Mouse (Mus musculus) hindbrain, embryonic 16.5 days (tissue): ENCODE results near the gene Sdhc. TPM values are rescaled to one million over a fixed set of nuclear protein-coding genes. Genes with fewer than 3 reads are reported as not detected.
A peak's percentile ranks its signal among the peaks of the same experiment; 100 is the strongest.
"Not testable (repeated sequence)": the region's sequence is repeated elsewhere in the genome, so short reads cannot be mapped to it uniquely, and the experiment has no call there.

Experiments used
- ATAC-seq: fragments of 200-750 bp; cut with Nextera tagmentation; 2 replicates; pipeline ENCODE4 v1.8.0; 2017; ENCODE audit warnings: moderate TSS enrichment, moderate library complexity
- H3K27ac ChIP-seq: fragments of 300-500 bp; sonication (generic); 2 replicates; pipeline ENCODE4 v1.5.1; 2014; ENCODE audit warnings: low read depth, mild to moderate bottlenecking, control low read depth, low read length, moderate library complexity
- H3K27me3 ChIP-seq: fragments of 300-500 bp; sonication (generic); replicated peaks from 2 replicates; pipeline ENCODE4 v1.6.1; 2014; ENCODE audit warnings: low read length; ENCODE audit not compliant: control insufficient read depth, insufficient read depth
- H3K36me3 ChIP-seq: fragments of 300-500 bp; sonication (generic); 2 replicates; pipeline ENCODE4 v1.6.1; 2014; ENCODE audit warnings: mild to moderate bottlenecking, low read length, moderate library complexity, mixed read lengths; ENCODE audit not compliant: control insufficient read depth, insufficient read depth
- H3K4me1 ChIP-seq: fragments of 300-500 bp; sonication (generic); 2 replicates; pipeline ENCODE4 v1.6.1; 2014; ENCODE audit warnings: low read depth, low read length; ENCODE audit not compliant: control insufficient read depth, insufficient read depth
- H3K4me2 ChIP-seq: fragments of 300-500 bp; sonication (generic); 2 replicates; pipeline ENCODE4 v1.6.1; 2014; ENCODE audit warnings: mild to moderate bottlenecking, low read length, control low read depth, moderate library complexity
- H3K4me3 ChIP-seq: fragments of 300-500 bp; sonication (generic); 2 replicates; pipeline ENCODE4 v1.5.1; 2014; ENCODE audit warnings: mild to moderate bottlenecking, low read length, control low read depth, moderate library complexity
- H3K9ac ChIP-seq: fragments of 300-500 bp; sonication (generic); 2 replicates; pipeline ENCODE4 v1.6.1; 2014; ENCODE audit warnings: low read depth, mild to moderate bottlenecking, control low read depth, low read length, moderate library complexity
- H3K9me3 ChIP-seq: fragments of 300-500 bp; sonication (generic); 2 replicates; pipeline ENCODE4 v1.6.1; 2014; ENCODE audit warnings: mild to moderate bottlenecking, low read length, moderate library complexity; ENCODE audit not compliant: control insufficient read depth
- WGBS: fragments of 180-500 bp; shearing (Covaris S2); extraction: QIAGEN DNeasy Blood & Tissue Kit; methylation state at CpG from one replicate; pipeline ENCODE4 v1.1.7; 2014; 5-methylcytosine and 5-hydroxymethylcytosine counted together
- polyA plus RNA-seq: library from polyadenylated mRNA; unstranded; fragments of >200 nt; fragmentation: Nextera tagmentation; extraction: Ambion mirVana; gene quantifications from 2 replicates; pipeline ENCODE4 v1.2.1, GENCODE M21; 2015

Gene Sdhc
- polyA plus RNA-seq, 1 experiment from 2014 or later: 316 TPM

GRCm38 (mm10) chr1:171101033-171101432 is 49.4 kb downstream of the Sdhc start:
- Histone ChIP-seq H3K9me3 (no peaks in the 10 kb centered on the region), H3K27ac (no peak overlapping the region), H3K4me1 (peaks cover 5% of the 10 kb centered on the region; the same call in 1 of the 2 replicates), H3K9ac (no peak overlapping the region), H3K4me3 (no peak overlapping the region), H3K4me2 (no peak overlapping the region), H3K36me3 (no peaks in the 10 kb centered on the region), H3K27me3 (no peaks in the 10 kb centered on the region)
- ATAC-seq: no peak
- 51% methylated on average over 2 of the region's 2 CpGs for WGBS

DNA sequence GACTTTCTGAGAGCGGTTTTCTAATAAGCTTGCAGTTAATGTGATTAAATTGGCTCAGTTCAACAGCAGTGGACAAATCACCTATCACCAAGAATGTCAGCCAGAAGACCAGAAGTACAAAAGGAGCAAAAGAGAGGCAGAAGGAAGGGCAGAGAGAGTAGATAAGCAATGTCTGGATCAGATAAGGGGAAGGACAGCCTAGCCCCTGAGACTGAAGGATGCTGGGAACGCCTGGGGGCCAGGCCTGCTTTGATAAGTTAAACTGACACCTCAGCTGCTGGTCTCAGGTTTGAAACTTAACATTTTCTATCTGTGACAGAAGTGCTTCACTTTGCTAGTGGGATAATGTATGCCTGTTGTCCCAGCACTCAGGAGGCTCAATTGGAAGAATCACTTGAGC is 52.8 kb downstream of the Sdhc start:
- no peaks in the 10 kb centered on the region for H3K4me1 ChIP-seq
- H3K4me2 ChIP-seq: no peak overlapping the region
- ATAC-seq: no peak
- no peak overlapping the region for H3K4me3 ChIP-seq
- no peak overlapping the region for H3K27ac ChIP-seq
- 62% methylated on average over 2 of the region's 2 CpGs for WGBS
- H3K9me3 ChIP-seq: no peaks in the 10 kb centered on the region
- H3K9ac ChIP-seq: no peak overlapping the region
- H3K27me3 ChIP-seq: no peaks in the 10 kb centered on the region
- H3K36me3 ChIP-seq: no peaks in the 10 kb centered on the region

GRCm38 (mm10) chr1:171097136-171097535 is 53.3 kb downstream of the Sdhc start:
- no peak overlapping the region for H3K27ac ChIP-seq
- ATAC-seq: no peak
- H3K9me3 ChIP-seq: no peaks in the 10 kb centered on the region

DNA sequence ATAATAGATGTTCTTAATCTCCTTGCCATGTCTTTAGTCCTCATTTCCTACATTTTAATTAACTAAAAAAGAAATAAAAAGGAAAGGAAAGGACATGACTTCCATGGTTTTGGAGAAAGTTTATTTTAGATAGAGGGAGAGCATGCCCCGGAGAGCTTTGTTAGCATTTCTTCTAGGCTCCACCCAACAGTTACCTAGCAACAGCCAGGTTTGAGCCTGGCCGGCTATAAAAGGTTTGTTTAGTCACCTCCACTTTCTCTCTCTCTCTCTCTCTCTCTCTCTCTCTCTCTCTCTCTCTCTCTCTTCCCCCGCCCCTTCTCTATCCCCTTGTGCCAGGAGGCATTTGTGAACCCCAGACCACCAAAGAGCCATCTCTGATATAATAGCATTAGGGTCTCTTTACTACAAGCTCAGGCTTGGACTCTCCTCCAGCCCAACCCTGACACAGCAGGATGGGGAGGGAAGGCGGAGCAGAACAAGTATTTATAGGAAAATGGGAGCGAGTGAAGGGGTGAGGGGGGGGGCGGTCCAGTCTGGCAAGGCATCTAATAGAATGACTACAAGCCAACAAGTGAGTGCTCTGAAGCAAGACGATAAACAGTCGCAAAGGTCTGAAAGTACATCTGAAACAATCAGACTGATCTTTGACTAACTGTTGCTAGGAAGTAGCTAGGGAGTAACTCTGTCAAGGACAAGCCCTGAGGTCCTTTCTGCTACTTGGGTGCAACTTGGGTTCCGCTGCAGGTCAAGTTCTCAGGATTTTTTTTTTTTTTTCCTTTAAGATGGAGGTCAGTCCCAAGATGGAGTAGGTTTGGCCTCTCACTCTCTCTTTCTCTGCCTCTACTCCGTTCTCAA is 54.1 kb downstream of the Sdhc start:
- no peak for ATAC-seq
- no peaks in the 10 kb centered on the region for H3K4me1 ChIP-seq
- no peak overlapping the region for H3K27ac ChIP-seq
- H3K27me3 ChIP-seq: no peaks in the 10 kb centered on the region
- no peaks in the 10 kb centered on the region for H3K9me3 ChIP-seq
- H3K4me2 ChIP-seq: peak overlapping the region; percentile 25; the same call in 1 of the 2 replicates
- H3K36me3 ChIP-seq: no peaks in the 10 kb centered on the region
- H3K4me3 ChIP-seq: no peak overlapping the region
- 14% methylated on average over 10 of the region's 10 CpGs for WGBS
- H3K9ac ChIP-seq: no peak overlapping the region

More at GRCm38 (mm10) chr1:171097136-171097535, 53.3 kb downstream of the Sdhc start:
- H3K4me3 ChIP-seq: no peak overlapping the region
- H3K9ac ChIP-seq: no peak overlapping the region
- H3K27me3 ChIP-seq: no peaks in the 10 kb centered on the region
- no peaks in the 10 kb centered on the region for H3K36me3 ChIP-seq
- no peak overlapping the region for H3K4me2 ChIP-seq
- no peaks in the 10 kb centered on the region for H3K4me1 ChIP-seq

DNA sequence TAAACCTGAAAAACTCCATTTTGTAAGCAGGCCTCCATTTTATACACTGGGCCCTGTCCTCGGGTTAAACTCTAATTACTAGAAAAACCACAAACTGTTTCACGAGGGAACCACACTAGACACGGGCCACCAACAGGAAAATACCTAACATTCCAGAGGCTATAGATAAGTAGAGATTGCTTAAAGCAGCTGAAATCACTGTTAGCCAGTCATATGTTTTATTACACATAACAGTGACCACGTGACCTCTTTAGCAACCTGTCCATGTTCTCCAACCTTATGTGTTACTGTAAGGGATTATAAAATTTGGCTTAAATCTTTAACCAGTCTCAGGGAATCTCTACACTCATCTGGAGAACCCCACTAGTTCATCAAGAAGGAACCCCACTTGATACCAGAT is 56.0 kb downstream of the Sdhc start:
- 87% methylated on average over 4 of the region's 4 CpGs for WGBS

DNA sequence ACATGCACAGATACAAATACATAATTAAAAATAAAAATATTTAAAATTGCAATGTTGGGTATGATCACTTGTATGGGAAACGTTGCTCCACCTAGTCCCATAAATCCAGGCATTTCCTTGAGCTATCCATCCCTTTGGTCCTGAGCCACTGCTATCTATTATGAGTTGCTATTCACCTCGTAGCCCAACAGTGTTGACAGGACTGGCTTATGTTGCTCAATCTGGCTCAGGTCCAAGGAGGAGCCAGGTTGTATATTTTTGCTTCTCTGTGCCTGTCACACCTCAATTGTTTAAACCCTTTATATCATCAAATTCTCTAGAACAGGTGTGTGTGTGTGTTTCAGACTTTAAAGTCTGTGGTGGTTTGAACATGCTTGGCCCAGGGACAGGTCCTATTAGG is 59.6 kb downstream of the Sdhc start:
- Histone ChIP-seq H3K27me3 (peaks cover 3% of the 10 kb centered on the region), H3K9me3 (no peaks in the 10 kb centered on the region), H3K4me3 (no peak overlapping the region), H3K36me3 (no peaks in the 10 kb centered on the region), H3K4me2 (no peak overlapping the region), H3K4me1 (no peaks in the 10 kb centered on the region), H3K9ac (no peak overlapping the region), H3K27ac (no peak overlapping the region)
- no peak for ATAC-seq
- WGBS: 79% methylated on average over 2 of the region's 2 CpGs

More for the DNA sequence above, 56.0 kb downstream of the Sdhc start:
- no peak overlapping the region for H3K9ac ChIP-seq
- no peaks in the 10 kb centered on the region for H3K9me3 ChIP-seq
- H3K4me1 ChIP-seq: no peaks in the 10 kb centered on the region
- H3K27ac ChIP-seq: no peak overlapping the region
- no peaks in the 10 kb centered on the region for H3K36me3 ChIP-seq
- H3K4me2 ChIP-seq: no peak overlapping the region
- no peaks in the 10 kb centered on the region for H3K27me3 ChIP-seq
- no peak overlapping the region for H3K4me3 ChIP-seq
- no peak for ATAC-seq

DNA sequence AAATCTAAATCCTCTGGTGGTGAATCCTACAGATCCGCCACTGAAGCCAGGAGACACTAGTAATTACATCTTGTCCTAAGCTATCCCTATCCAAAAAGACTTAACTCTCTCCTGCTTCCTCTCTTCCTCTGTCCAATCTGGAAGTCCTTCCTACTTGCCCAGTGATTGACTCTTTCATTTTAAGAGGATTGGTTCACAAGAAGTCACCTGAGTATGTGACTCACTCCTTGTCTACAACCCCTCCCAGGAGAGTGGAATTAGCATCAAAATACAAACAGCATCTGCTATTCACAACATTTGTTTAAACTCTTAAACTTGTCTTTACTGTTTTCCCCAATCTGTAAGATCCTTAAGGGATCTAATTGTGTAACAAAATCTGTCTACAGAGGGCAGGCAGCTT is 60.5 kb downstream of the Sdhc start:
- Histone ChIP-seq H3K9me3 (no peaks in the 10 kb centered on the region), H3K27ac (no peak overlapping the region), H3K4me1 (no peaks in the 10 kb centered on the region), H3K9ac (no peak overlapping the region), H3K4me3 (no peak overlapping the region), H3K4me2 (no peak overlapping the region), H3K27me3 (peaks cover 3% of the 10 kb centered on the region), H3K36me3 (no peaks in the 10 kb centered on the region)
- no peak for ATAC-seq
- WGBS: 96% methylated on average over 1 of the region's 1 CpGs

- H3K4me2 ChIP-seq: peak overlapping the region; percentile 42
- peak overlapping the region; percentile 17 for H3K4me3 ChIP-seq
- not testable (repeated sequence) for H3K9me3 ChIP-seq, H3K27me3 ChIP-seq, H3K9ac ChIP-seq, H3K36me3 ChIP-seq, ATAC-seq, H3K27ac ChIP-seq, H3K4me1 ChIP-seq
- WGBS: 3% methylated on average over 10 of the region's 10 CpGs
These were observed 62.0 kb downstream of the Sdhc start for GRCm38 (mm10) chr1:171088237-171088869.

GRCm38 (mm10) chr1:171085718-171086117 is 64.7 kb downstream of the Sdhc start:
- H3K27ac ChIP-seq: no peak overlapping the region
- H3K4me3 ChIP-seq: peak overlapping the region; percentile 58
- WGBS: under 1% methylated on average over 26 of the region's 26 CpGs
- no peaks in the 10 kb centered on the region for H3K9me3 ChIP-seq
- no peaks in the 10 kb centered on the region for H3K36me3 ChIP-seq
- peak overlapping the region; percentile 65 for H3K9ac ChIP-seq
- peak overlapping the region; percentile 82 for H3K4me2 ChIP-seq
- H3K4me1 ChIP-seq: no peaks in the 10 kb centered on the region
- peaks cover 7% of the 10 kb centered on the region for H3K27me3 ChIP-seq
- ATAC-seq: no peak
